Mouse (Mus musculus) kidney, adult 11 months (tissue): Measurements from ENCODE around the gene Chac1.

Experiments
- DNase-seq: peaks from one replicate; pipeline ENCODE4 v3.0.0; 2022

Gene Chac1

DNA sequence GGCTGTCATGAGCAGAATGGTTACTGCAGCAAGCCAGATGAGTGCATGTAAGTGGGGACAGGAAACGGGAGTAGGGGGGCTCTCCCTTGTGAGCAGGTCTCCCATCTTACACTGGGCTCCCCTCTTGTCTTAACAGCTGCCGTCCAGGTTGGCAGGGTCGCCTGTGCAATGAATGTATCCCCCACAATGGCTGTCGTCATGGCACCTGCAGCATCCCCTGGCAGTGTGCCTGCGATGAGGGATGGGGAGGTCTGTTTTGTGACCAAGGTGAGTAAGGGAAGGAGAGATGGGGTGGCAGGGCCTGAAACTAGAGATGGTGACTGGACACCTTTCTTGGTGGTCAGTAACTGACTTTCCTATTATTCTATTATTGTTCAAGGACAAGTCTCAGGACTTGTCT, 22.5 kb upstream of the Chac1 start:
- no peak for DNase-seq

DNA sequence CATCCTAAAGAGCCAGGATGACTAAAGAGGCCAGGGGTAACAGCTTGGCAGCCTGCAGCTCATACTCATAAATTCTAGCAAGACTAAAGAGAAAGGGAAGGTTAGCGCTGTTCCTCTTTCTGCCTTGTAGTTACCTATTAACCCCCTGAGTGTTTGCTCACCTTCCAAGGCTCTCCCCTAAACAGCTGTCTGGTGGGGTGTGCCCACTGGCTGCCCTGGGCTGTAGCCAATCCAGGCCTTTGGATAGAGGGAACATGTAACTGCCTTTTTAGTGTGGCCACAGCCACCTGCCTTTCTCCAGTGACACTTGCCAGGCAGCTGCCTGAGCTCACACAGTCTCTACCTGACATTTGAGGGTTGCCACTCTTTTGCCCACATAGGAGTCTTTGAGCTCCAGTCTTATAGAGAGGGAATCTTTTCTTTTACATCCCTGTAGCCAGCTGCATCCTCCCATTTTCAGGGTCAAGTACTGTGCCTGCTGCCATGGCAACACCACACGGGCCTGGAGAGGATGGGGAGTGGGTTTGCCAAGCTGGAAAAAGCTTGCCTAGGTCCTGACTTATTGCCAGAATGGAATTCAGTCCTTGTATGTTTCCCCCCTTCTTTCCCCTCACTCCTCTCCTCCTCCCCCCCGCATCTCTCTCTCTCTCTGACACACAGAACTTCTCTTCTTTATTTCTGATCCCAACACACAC, 21.8 kb upstream of the Chac1 start:
- no peak for DNase-seq

DNA sequence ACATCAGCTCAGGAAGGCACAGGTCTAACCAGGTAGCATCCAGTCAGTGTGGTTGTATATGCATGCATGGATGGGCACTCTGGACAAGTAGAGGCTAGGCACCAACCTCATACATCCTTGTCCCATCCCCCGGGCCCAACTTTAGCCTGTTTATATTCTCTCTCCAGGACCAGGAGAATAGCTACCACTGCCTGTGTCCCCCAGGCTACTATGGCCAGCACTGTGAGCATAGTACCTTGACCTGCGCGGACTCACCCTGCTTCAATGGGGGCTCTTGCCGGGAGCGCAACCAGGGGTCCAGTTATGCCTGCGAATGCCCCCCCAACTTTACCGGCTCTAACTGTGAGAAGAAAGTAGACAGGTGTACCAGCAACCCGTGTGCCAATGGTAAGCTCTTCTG, 20.2 kb upstream of the Chac1 start:
- no peak for DNase-seq

DNA sequence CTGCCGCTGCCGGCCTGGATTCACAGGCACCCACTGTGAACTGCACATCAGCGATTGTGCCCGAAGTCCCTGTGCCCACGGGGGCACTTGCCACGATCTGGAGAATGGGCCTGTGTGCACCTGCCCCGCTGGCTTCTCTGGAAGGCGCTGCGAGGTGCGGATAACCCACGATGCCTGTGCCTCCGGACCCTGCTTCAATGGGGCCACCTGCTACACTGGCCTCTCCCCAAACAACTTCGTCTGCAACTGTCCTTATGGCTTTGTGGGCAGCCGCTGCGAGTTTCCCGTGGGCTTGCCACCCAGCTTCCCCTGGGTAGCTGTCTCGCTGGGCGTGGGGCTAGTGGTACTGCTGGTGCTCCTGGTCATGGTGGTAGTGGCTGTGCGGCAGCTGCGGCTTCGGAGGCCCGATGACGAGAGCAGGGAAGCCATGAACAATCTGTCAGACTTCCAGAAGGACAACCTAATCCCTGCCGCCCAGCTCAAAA, 18.8 kb upstream of the Chac1 start:
- no peak for DNase-seq

DNA sequence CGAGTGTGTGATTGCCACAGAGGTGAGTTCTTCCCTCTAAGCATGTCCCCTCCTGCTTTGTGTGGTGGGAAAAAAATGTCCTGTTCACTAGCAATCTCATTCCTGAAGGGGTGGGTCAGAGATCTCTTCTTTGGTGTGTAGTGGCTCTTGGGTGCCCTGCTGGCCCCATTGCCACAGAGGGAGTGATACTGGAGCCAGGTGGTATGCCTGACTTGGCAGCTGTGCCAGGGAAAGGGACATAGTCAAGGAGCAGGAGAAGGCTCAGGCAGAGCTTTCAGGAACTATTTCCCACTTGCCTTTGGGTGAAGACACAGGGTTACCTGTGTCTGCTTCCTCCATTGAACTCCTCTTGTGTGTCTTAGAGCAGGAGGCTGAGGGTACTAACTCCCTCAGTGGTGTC, 16.9 kb upstream of the Chac1 start:
- DNase-seq: no peak

DNA sequence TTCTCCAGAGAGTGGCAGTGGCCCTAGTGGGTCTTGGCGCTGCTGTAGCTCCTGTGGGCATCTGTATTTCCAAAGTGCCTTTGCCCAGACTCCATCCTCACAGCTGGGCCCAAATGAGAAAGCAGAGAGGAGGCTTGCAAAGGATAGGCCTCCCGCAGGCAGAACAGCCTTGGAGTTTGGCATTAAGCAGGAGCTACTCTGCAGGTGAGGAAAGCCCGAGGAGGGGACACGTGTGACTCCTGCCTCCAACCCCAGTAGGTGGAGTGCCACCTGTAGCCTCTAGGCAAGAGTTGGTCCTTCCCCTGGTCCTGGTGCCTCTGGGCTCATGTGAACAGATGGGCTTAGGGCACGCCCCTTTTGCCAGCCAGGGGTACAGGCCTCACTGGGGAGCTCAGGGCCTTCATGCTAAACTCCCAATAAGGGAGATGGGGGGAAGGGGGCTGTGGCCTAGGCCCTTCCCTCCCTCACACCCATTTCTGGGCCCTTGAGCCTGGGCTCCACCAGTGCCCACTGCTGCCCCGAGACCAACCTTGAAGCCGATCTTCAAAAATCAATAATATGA, 16.0 kb upstream of the Chac1 start:
- no peak for DNase-seq

DNA sequence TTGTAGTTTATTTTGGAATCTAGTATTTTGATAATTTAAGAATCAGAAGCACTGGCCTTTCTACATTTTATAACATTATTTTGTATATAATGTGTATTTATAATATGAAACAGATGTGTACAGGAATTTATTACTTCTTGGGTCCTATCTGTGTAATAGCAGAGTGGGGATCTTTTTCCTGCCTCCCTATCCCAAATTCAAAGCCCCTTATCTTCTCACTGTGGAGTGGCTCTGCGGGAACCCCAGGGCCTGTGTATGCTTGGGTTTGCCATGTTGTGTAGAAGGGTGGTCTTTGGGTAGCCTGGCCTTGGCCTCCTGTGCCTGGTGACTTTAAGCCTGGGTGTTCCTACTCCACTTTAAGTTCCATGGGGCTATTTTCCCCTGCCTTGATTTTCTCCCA, 15.5 kb upstream of the Chac1 start:
- no peak for DNase-seq

DNA sequence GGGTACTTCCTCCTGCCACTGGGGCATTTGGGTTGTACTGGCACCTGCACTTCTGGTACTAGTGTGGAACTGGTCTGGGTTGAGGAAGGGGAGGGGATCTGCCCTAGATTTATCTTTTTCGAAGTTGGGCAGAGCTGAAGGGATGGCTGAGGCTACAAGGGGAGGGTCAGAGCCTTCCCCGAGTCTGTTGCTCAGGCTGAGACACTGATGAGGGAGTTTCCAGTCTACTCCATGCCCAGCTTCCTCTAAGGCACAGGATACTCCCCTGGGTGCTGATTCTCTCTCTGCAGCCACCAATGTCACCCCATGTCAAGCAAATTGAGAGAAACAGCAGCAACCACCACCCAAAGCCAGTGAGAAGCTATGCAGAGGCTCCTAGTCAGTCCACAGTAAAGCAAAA, 15.0 kb upstream of the Chac1 start:
- DNase-seq: no peak

DNA sequence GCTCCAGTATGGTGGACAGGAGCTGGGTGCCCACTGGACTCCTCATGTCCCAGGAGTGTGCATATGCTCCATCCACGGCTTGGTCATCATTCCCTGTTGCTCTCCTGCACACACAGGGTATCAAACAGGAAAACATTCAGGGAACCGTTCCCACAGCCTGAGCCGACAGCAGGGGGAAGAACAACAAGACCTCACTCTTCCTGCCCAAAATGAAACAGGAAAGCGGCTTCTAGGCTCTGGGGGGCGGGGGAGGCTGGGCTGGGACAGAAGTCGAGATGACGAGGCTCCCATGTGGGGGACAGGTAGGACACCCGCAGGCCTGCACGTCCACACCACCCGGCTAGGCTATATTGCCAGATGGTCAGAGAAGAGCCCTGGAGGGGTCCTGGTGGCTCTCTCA, 14.6 kb upstream of the Chac1 start:
- no peak for DNase-seq

DNA sequence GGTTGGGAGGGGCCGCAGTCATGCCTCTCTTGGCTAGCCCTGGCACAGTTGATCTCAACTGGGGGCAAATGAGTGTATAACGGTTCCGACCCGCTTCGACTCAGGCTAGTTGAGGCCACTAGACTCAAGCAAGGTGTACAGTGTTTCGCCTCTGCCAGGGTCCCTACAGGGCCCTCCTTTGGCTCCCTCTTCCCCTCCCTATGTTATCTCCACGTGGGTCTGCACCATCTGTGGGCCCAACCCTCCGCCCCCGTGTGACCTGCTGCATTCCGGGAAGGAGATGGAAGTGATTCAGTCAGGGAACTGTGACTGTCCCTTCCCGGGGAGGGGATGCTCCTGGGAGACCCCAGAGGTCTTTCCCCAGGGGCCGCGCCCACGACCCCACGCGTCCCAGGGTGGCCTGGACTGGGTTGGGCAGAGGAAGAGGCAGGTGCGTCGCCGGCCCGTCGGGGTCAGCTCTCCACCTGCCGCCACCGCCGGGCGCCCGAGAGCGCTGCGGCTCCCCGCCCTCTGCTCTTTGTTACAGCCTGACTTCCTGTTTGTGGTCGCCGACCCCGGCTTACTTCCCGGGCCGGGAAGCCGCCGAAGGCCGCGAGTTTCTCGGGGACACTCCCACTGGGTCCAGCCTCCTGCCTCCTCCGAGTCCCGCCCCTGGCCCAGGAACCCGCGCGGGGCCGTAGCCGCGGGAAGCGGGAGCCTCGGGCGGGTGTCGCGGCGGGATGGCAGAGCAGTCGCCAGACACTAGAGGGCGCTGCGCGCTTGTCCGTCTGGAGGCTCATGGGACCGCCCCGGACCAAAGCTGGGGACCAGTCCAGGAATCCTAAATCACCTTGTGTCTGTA, 13.4 kb upstream of the Chac1 start:
- peak; percentile 87 for DNase-seq

DNA sequence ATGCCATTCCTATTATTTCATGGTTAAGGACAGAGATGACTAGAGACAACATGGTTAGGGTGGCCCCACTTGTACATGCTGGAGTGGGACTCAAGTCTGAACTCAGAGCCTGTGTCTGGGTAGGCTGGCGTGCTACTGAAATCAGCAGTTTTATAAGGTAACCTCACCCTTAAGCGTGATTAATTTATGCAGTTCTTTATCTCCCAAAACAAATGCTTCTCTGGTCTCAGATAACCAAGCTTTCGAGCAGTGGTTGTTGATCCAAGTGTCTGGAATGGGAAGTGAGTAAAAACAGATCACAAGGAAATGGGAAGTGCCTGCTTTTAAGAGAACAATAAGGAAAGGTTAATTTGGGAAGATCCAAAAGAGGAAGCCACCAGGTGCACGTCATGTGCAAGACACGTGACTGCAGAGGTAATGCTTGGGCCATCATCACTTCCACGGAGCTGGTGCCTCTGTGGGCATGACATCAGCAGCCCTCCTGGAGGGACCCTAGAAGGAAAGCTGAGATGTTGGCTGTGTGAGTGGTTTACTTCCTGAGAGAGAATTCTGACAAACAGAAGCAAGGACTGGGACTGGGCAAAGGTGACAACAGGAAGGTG, 6.4 kb upstream of the Chac1 start:
- no peak for DNase-seq

DNA sequence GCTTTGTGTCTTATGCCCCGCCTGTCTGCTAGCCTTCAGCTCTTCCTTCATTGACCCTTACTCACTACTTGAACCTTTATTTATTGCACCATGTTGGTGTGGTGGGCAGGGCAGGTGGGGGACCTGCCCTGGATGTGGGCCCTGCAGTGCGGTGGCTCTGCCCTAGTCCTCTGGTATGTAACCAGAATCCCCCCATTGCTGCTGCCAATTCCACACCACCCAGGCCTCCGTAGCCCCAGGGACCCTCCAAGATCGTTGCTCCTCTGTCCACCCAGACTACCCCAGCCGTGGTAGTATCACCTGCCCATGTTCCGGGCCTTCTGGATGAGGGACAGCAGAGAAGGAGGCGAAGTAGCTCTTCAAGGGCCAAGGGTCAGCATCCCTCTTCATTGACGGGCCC, 2.7 kb downstream of the Chac1 start:
- no peak for DNase-seq

DNA sequence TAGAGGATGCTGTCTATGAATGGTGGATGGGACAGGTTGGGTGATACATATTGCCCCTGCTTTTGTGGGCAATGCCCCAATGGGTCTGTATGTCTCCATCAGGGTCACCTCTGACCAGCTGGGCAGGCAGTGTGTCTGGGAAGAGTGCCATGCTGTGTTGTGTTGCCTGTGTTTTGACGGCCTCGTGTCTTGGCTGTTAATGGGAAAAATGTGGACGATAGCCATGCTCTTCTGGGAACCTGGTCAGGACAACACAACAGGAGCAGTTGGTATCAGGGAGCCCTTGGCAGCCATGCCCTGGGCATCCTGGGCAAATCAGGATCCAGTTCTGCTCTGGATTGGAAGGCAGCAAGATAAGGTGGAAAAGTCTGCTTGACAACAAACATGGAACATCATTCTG, 4.1 kb downstream of the Chac1 start:
- peak; percentile 26 for DNase-seq

DNA sequence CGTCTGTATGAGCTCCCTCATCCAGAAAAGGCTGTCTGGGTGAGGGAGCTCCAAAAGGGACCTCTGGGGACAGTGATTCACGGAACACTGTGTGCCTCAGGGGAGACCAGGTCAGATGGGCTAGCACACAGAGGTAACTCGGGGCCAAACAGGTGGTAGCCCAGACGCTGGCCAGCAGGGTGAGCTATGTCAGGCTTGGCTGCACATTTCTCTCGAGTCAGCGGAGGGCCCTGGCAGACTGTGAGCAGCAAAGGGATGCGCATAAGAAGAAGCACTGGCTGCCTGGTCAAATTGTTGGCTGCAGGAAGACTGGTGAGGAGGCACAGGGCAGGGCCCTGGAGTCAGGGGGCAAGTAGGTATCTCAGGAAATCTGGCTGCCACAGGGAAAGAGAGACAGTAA, 4.6 kb downstream of the Chac1 start:
- peak; percentile 71 for DNase-seq

DNA sequence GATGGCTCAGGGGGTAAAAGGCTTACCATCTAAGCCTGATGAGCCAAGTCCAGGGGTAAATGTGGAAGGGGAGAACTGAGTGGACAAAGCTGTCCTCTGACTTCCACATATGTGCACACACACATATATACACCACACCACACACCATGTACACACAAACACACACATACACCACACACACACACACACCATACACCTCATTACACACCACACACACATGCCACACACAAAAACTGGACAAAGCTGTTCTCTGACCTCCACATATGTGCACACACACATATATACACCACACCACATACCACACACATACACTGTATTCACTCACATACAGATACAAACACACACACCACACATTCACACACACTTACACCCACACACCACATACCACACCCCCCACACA, 5.3 kb downstream of the Chac1 start:
- no peak for DNase-seq

DNA sequence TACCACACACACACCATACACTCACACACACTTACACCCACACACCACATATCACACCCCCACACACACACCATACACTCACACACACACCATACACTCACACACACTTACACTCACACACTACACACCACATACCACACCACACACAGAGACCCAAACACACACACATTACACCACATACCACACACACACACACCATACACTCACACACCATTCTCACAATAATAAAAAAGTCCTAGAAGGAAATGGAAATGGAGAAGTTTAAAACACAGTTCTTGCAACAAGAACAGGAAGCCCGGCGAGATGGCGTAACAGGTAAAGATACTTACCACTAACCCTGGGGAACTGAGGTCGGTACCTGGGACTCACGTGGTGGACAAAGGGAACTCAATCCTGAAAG, 5.8 kb downstream of the Chac1 start:
- DNase-seq: no peak

DNA sequence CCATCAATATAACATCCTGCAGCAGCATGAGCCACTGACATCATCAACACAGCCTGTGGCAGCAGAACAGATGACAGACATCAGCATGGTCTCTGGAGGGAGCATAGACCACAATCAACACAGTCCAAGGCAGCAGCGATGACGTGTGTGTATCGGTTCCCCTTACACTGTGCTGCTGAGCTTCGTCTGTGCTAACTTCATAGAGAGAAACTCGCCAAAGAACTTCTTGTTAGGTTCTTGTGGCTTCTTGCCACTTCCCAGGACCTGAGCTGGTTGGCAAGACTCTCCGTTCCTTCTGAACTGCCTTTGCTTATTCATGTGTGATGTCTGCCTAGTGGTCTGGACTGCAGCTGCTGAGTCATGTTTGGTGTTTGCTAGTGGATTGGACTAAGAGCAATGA, 7.2 kb downstream of the Chac1 start:
- no peak for DNase-seq

DNA sequence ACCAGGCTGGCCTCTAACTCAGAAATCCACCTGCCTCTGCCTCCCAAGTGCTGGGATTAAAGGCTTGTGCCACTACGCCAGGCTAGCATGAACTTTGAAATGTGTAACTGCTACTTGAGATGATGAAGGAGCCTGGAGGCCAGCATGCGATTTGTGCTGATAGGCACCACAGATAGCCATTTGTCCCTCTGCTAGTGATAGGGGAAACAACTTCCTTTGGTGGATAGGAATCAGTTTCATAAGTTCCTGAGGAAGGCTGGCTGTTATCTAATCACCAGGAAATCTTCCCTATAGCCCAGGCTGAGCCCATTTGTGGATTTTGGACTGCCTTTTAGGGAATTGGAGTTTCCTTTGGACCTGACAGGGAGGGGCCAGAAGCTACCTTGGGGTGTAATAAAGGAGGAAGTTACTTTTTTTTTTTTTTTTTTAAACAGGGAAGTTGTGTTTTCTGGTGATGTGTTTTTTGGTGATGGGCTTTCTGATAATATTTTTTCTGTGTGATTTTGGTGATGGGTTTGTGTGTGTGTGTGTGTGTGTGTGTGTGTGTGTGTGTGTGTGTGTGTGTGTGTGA, 8.8 kb downstream of the Chac1 start:
- no peak for DNase-seq

DNA sequence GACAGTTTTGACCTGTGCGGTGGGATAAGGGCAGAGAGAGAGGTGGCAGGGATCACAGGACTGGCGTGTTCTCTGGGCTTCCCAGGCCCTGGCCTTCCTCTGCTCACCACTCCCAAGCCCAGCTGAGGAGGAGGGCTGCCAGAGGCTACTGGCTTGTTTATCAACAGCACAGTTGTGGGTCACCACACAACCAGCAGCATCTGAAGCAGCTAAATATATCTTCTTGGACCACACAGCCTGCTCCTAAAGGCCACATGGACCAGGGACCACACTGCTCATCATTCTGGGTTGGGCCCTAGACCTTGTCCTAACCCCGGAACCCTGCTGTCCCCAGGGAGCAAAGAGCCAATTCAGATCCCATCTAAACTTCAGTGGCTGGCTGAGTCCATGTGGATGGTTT, 13.9 kb downstream of the Chac1 start:
- no peak for DNase-seq

DNA sequence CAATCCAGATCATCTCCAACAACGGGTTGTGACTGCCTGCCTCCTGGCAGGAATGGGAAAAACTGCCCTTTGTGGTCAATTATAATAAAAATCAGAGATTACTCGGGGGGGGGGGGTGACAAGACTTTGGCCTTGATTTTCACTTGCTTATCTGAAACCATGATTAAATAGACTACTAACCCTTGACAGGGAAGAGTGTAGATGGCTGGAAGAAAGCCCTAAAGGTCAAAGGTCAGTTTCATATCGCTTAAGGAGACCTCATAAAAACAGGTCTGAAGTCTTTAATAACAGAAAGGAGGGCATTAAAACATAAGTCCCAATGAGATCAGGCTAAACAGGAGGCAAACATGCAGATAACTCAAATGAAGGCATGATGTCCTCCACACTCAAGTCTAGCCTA, 16.3 kb downstream of the Chac1 start:
- DNase-seq: no peak

DNA sequence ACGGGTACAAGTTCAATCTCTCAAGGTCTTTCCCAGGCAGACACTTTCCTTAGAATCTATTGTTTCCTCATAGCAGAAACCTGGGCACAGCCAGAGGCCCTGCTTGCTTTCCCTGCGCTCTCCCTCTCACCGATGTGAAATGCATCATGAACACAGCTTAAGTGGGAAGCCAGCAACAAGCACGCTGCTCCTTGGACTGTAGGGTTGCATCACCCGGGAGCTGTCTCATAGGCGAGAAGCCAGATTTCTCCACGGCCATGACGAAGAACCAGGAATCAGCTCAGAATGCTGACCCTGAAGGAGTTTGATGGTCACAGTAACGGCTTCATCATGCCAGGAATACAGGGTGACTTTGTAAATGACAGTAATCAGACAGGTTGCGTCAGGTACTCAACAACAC, 19.1 kb downstream of the Chac1 start:
- no peak for DNase-seq

DNA sequence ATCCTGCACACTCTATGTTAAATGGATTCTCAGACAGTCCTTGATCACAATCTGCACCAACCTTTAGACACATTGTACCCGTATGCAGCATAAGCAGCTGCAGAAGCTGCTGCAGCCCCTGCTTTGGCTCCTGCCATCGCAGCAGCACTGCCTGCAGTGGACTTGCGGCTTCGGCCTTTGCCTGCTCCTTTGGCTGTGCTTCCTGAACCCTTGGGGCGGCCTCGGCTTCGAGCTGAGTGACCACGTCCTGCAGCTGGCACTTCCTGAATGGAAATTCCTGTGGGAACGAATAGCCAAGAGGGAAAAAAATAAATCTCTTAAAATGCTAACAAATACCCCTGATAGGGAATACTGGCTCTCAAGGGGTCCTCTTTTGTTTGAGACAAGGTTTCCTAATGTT, 26.3 kb downstream of the Chac1 start:
- peak; percentile 38 for DNase-seq

DNA sequence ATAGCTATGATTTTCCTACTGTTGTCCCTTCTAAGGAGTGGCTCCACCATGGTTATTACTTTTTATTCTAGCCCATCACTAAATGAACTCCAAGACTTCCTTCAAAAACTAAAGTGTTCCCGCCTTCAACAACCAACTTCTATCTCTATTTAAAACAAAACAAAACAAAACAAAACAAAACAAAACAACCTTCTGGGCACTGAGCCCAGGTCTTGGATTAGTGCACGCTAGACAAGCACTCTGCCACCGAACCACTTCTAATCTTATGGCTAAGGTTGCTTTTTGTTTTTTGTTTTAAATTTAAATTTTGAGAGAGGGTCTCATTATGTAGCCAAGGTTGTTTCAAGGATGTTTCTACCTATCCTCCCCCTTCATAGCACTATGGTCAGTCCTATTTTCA, 26.8 kb downstream of the Chac1 start:
- DNase-seq: no peak

DNA sequence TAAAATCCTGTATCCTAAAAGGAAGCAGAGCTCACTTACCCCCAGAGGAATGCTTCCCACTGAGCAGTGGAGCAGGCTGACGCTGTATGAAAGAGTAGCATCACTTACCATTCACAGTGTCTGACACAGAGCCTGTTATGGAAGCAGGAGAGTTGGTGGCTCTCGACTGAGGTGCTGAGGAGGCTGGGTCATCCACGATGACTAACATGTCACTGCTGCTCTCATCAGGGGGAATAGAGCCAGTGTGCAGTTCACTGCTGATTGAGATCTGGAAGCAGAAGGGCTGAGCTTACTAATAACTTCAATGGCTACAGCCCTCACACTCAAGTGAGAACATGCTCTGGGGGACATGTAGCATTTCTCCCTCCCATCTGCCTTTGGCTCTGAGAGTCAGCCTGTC, 28.4 kb downstream of the Chac1 start:
- DNase-seq: no peak
